Mouse (Mus musculus) cerebellum, adult 18-20 months (tissue): ENCODE results near the gene Lrp1.
A peak's percentile ranks its signal among the peaks of the same experiment; 100 is the strongest.

ENCODE experiments used
- DNase-seq, 2 experiments: peaks; one replicate each; pipeline ENCODE4 v3.0.0; 2021

The Lrp1 gene

DNA sequence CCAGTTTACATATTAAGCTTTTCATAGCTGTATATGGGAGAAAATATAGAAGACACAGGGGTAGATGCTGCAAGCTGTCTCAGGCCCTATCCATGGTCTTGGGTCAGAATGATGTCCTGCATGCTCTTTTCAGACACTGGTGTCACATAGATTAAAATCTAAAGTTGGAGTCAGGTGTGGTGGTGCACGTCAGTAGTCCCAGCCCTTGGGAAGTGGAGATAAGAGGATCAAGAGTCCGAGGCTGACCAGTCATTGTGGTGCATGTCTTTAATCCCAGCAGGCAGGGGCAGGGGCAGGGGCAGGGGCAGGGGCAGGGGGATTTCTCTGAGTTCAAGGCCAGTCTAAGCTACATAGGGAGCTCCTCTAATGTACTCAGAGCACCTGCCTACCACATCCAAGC is 24.8 kb upstream of the Lrp1 start:
- DNase-seq: no peak

DNA sequence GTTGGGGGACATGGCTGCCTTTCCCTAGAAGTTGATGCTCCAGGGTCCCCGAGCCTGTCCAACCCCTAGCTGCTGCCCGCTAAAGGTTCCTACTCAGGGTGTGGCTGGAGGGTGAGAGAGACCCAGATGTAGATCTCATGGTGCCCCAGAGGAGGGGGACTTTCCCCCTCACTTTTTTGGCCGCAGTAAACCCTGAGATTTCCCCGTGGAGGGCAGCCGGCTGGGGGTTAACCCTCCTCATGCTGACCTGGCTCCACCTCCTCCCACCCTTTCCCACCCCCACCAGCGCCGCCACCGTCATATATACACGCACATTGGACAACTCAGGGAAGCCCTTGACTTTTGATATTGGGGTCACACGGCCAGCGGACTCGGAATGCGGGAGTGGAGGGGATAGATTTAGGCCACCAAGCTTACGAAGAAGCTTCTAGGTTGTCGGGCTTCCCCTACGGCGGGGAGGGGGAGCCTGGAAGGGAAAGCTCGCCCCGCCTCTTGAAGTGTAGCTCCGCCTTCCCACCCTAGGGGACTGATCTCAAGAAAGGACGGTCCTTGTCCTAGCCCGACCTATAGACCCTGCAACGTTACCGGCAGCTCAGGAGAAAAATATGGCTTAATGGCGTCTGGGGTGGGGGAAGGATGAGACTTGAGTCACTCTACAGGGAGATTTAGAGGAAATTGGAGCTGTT is 22.7 kb upstream of the Lrp1 start:
- DNase-seq: peak; percentile 41 to 55

DNA sequence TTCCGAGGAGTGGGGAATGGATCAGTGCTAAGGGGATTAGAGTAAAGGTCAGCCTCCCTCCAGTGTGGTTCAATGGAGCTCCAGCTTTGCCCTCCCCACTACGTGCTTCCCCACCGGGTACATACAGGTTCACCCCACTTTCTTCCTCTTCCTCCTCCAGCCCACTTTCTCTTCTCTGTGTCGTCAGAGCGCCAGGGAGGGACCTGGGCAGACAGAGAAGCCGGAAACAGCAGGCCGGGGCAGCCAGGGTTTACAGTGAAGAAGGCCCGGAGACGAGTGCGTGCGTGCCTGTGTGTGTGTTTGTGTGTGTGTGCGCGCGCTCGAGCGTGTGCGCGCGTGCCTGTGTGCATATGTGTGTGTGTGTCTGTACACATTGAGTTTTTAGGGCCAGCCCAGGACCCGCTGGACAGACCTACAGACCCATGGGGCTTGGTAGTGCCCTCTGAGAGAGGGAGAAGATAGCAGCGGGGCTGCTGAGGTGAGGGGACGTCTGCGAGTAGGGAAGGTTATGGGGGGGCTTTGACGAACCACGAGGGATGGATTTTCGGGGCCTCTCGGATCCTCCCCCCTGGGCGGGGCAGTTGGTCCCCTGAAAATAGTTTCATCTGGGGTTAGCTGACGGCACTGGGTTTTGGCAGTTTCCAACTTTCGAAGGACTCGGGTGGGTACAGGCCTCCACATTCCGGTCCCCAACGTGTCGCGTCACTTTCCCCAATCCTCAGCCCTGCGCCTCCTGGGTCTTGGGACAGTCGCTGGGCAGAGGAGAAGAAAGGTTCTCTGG is 22.0 kb upstream of the Lrp1 start, which contains the start of gene Stat6:
TSS of gene Stat6 (plus strand) at position 215 of the 781 bp plus-strand sequence.
- DNase-seq: peak; percentile 50 to 58

DNA sequence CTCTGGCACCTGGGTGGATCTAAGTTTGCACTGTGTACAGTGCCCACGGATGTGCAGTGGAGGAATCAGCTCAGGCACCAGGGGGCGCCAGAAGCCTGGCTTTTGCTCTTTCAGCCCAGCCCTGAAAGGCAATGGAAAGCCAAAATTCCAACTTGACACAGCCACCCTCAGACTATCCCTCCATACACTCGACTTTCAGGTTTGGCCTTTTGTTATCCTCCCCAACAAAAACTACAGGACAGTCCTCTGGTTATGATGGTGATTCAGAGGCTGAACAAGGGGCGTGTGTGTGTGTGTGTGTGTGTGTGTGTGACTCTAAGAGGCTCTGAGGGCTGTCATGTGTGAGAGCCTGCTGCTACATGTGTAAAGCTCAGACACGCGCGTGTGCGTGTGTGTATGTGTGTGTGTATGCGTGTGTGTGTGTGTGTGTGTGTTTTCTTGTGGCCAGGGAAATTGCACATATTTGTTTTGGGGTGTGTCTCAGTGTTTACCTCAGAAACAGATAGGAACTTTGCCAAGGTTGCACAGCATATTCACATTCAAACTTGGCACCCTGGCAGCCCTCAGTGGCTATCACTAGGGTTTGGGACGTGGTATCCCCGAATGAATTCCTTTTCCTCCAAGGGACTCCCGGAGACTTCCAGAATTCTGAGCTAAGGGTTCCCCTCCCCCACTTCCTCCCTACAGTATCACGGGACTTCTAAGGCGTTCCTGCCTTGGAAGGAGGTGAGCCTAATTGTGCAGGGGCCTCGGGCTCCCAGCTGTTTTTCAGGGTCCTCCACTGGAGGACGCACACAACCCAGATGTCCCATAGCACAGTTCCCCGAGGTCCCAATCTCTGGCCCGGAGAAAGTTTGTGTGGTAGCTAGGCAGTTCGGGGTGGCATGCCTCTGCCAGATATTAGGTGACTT is 21.2 kb upstream of the Lrp1 start:
- DNase-seq: peak; percentile 90 to 94

DNA sequence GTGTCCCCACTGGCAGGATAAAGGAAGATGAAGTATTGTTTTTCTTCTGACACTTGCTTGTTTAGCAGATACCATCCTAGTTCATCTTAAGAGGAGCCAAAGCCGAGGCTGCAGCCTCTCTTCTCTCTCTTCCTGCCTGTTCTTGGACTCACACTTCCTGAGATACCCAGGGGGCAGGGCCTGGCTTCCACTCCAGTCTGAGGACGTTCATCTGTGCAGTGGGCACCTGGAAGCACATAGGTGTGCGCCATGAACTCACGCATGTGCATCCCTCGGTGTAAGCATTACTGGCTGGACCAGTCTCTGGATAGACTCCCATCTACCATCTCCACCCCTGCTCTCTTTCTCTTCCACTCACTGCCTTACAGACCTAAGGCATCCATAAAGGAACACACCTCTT is 19.5 kb upstream of the Lrp1 start:
- DNase-seq: no peak

DNA sequence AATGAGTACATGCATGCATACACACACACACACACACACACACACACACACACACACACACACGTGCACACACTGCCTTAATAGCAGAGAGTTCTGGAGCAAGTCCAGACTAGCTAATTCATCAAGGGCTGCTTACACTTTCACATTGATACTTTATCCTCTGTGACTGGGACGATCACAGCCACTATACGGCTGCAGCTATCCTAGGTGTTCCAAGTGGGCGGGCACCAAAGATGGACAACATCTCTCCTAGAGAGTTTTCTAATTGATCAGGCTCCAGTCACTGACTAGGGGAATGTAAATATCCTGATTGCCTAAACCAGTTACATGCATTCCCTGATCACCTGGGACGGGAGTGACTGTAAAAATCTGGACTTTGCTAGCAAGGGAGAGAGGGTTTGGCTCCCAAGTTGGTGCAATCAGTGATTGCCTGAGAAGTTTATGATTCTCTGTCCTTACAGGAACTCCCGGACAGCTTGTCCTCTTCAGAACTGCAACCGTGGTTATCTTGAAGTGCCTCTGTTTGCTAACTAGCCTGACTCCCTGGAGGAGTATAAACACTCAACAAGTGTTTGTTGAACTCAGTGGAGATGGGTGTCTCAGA is 11.8 kb upstream of the Lrp1 start:
- no peak for DNase-seq

DNA sequence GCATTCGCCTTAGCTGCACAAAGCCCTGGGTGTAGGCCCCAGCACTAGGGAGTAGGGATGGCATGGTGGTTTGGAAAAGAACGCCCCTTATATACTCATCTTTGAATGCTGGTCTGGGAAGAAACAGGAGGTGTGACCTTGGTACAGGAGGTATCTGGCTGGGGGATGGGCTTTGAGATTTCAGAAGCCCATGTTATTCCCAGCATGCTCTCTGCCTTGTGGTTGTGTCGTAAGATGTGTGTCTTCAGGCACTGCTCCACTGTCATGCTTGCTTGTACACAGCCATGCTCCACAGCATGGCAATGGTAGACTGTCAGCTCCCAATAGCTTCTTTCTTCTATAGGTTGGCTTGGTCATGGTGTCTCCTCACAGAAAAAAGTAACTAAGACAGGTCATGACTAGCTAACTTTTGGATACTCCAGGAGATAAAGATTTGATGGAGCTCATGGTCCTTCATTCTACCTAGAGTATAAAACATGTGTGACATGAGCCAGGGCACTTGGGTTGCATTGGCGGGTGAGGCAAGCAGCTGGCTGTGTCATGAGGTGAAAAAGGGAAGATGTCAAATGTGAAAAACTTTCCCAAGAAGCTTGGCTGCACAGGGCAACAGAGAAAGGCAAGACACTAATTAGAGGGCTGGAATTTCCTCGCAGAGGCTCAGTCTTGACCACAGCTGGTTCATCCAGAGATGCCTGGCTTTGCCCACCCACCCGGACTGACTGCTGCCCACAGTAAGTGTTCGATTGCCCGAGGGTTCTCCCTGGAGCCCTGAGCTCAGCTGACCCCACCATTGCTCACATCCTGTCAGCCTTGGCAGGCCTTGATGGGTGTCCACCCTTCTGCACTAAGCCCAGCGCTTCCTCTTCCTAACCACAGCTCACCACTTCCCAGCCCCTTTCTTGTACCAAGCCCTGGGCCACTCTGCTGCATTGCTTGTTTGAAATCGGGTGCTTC is 10.6 kb upstream of the Lrp1 start:
- no peak for DNase-seq

DNA sequence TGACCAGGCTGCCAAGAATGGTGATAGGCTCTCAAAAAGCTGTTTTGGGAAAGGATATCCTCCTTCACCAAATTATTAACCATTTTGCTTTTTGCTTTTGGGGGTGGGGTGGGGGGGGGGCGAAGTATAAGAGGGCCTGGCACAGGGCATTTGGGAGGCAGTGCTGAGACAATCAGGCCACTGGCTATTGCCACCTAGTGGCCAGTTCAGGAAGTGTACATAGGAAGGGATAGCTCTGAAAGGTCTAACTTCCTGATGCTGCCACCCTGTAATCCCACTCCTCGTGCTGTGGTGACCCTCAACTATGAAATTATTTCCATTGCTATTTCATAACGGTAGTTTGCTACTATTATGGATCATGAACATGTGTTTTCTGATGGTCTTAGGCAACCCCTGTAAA is 5.5 kb upstream of the Lrp1 start:
- DNase-seq: peak; percentile 75 to 79

DNA sequence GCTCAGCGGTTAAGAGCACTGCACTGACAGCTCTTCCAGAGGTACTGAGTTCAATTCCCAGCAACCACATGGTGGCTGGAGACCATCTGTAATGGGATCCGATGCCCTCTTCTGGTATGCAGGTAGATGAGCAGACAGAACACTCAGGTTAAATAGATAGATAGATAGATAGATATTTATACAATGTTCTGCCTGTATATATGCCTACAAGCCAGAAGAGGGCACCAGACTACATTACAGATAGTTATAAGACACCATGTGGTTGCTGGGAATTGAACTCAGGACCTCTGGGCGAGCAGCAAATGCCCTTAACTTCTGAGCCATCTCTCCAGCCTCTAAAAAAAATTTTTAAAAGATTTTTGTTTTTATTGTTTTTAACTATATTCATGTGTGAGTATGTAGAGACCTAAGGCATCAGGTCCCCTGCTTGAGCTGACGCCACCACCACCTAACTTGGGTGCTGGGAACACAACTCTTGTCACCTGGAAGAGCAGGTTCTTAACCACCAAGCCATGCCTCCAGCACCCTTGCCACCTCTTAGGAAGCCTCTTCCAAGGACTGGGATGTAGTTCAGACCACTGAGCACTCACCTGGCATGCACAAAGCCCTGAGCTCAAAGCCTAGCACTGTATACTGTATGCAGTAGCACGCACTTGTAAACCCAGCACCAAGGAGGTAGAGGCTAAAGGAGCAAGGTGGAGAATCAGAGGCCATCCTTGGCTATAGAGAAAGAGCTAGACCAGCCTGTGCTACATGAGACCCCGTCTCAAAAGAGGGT is 2.7 kb upstream of the Lrp1 start:
- no peak for DNase-seq

DNA sequence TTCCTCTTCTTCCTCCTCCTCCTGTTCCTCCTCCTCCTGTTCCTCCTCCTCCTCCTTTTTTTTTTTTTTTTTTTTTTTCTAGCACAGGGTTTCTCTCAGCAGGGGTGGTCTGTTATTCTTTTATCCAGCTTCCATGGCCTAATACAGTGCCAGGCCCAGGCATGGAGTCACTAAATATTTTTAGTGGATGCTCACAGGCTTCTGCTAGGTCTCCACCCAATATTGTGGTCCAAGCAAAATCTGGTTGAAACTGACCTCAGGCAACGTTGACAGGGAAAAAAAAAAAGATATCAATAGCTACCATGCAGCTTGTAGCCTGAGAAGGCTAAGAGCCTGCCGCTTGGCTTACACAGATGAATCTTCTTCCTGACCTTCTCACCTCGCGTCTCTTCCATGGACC is 1.7 kb upstream of the Lrp1 start:
- DNase-seq: no peak

DNA sequence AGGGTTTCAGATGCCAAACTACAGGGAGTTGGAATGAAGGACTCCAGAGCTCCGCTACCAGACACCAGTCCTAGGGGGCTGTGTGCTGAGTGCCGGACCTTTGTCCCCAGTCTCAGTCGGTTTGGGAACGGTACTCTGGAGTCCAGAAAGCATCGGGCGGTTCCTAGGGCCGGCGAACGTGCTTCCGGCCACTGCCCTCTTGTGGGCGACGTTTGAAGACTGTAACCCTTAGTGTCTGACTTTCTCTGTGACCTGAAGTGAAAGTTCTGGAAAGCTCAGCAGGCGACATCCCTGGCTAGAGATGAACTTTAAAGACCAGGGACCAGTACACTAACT is 1.1 kb upstream of the Lrp1 start:
- peak; percentile 74 for DNase-seq

DNA sequence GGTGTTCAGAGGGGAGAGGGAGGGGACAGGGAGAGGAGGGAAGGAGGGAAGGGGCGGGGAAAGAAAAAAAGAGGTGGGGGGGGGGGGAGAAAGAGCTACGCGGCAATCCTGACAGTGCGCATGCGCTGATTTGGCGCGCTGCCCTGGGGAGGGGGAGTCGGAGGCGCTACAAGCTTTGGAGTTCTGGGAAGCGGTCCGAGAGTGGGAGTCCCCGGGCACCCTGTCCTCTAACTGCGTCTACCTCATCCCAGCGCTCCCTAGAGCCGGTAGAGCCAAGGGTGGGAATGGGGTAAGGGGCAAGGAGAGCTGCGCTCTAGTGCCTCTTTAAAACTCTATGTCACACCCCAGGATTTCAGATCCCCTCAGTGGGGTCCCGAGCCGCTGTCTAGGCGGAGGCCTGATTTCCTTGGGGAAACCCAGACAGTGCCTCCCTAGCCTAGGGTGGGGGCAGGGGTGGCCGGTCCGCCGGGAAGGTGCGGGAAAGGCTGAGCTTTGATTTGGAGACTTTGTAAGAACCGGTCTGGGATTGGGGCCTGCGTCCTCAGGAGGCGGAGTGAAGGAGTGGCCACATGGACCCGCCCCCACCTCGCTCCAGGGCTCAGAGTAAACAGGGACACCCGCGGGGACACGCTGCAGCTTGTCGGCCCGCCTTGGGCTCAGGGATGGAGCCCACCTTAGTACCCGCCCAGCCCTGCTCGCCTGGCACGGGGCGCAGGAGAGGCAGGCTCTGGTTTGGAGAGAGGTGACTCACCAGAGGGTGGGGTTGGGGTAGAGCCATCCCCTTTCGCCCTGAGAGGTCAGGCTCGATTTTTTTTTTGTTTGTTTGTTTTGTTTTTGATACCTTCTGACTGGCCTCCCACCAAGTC is 476 bp upstream of the Lrp1 start:
- DNase-seq: peak; percentile 90 to 94

DNA sequence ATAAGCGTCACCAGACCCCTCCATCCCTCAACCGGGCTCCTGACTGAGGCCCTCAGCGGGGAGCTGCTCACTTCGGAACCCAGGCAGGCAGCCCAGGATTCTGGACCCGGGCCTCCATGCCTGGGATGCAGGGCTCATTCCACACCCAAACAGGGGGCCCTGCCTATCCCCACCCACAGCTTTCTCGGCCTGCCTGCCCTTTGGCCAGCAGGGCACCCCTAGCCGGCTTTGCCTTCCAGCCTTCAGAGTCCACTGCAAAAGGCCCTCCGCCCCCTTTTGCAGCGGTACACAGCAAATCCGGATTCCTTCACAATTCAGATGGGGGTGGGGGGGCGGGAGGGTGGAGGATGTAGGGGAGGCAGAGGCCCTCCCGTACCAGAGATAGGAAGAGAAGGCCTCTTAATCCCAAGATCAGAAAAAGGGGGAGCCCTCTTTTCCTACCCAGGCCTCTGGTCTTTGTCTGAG is 975 bp downstream of the Lrp1 start:
- peak in 1 of 2 experiments; percentile 59 for DNase-seq

DNA sequence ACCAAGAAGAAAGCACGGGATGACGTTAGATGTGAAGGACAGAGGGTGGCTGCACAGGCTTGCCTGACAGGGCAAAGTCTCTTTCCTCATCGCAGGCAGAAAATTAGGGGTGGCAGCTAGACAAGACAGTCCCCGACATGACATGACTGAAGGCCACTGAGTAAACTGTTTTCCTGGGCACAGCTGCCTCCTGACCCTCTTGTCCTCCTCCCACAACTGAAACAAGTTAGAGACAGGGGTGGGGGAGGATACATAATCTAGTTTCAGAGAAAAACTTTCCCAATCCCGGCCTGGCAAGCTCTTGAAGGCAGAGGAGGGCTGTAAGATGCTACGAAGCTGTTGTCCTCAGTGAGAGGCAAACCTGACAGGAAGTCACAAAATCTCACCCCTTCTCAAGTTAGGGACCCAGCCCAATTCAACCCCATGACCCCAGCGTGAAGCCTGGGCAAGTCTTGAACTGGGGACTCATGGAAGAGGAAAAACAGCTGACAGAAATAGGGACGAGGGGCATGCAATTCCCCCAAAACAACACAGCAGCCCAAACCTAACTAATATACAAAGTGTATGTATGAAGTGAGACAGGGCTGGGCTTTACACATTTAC is 1.7 kb downstream of the Lrp1 start:
- peak in 1 of 2 experiments; percentile 42 for DNase-seq

DNA sequence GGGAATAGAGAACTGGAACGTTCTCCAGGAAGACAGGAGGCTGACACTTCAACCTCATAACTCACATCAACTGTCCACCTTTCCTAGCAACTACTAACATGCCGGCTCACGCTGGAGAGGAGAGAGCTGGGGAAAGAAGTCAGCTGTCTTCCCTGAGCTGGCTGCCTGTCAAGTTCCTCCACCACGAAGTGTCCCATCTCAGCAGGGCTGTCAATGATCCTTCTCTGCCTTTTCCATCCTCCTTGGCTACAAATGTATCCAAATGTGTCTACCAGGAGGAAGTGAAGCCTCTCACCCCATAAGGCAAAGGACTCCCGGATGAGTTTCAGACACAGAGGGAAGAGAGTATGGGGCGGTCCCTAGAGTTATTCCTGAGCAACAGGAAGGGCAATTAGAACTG is 2.8 kb downstream of the Lrp1 start:
- peak; percentile 62 to 65 for DNase-seq

DNA sequence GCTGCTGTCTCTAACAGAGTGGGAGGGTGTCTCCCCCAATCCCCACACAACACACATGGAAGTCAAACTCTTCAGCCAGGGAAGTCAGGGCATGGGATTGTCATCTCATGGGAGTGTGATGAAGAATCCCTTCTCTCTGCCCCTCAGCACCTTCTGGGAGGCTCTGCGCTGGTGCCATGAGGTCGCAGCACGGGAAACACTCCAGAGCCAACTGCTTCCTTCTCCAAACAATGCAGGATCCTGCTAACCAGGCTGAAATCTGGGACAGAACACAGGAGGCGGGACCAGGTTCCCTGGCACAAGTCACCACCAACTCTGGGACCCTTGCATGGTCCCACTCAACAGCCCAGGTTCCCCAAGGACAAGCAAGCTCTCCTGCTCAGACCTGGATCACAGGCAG is 3.7 kb downstream of the Lrp1 start:
- peak; percentile 68 to 73 for DNase-seq

DNA sequence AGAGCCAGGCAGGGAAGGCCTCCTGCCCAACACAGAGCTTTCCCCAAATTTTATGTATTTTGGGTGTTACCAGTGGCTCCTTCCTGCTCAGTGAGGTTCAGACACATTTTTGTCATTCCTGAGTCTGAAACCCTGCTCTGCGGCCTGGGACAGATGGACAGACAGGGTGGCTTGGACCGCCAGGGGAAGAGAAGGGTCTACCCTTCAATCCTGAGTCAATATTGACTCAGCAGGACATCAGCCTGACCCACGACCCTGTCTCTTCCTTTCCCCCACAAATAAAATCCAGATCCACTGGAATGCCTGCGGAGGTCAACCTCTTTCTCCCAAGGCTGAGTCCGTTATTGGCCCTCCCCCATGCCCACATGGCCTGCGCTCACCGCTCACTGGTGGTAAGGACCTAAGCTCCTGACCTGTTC is 4.7 kb downstream of the Lrp1 start:
- peak in 1 of 2 experiments; percentile 42 for DNase-seq

DNA sequence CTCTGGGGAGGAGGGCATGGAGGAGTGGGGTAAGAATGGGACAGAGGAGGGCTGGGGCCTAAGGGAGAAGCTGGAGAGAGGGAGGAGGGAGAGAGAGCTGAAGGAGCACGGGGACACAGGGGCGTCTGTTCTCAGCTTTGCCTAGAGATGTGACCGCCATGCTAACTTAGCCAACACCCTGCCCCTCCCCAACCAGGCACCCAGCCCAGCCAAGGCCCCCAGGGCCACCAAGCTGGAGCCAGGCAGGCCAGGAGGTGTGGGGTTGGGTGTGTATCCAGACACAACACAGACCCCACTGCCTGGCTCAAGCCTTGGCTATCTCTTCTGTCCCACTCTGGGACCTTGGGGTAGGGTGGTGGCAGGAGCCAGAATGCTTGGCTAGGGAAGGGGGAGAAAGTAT is 5.4 kb downstream of the Lrp1 start:
- peak in 1 of 2 experiments; percentile 44 for DNase-seq

DNA sequence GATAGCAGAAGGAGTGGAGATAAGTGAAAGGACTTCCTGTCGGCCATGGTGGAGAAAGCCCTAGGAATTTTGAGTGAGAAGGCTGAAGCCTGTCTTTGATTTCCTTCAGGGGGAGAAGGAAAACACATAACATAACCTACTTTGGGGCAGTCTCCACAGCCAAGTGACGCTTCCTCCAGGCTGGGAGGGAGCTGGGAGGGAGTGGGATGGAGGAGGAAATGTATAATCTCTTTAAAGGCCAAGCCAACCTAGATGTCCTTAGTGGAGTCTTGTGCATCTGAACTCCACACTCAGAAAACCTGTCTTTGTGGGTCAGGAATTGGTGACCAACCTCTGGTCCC is 5.9 kb downstream of the Lrp1 start:
- DNase-seq: no peak
